Mouse (Mus musculus): ENCODE results near the gene Ddx11.

Gene Ddx11

GRCm38 (mm10) chr17:66123066-66123815 lies at the start of gene Ddx11:
Ddx11 (plus strand) TSS chr17:66123520.
- in situ Hi-C loops (cut with MseI, MboI) = no loop called here

GRCm38 (mm10) chr17:66073971-66074370 lies 49.3 kb upstream of the Ddx11 start:
- in situ Hi-C loops (cut with MseI, MboI) = no loop called here

- in situ Hi-C loops (cut with MseI, MboI) = no loop called here
Observed at GRCm38 (mm10) chr17:66075827-66076173, 47.5 kb upstream of the Ddx11 start.

GRCm38 (mm10) chr17:66076174-66076927 lies 47.0 kb upstream of the Ddx11 start:
- in situ Hi-C loops (cut with MseI, MboI) = no loop called here

GRCm38 (mm10) chr17:66076934-66077333 lies 46.4 kb upstream of the Ddx11 start, which contains the start of gene Ankrd12:
Ankrd12 (minus strand) TSS chr17:66077089.
- in situ Hi-C loops (cut with MseI, MboI) = no loop called here

- in situ Hi-C loops (cut with MseI, MboI) = no loop called here
Observed at GRCm38 (mm10) chr17:66077437-66077850, 45.9 kb upstream of the Ddx11 start.

- in situ Hi-C loops (cut with MseI, MboI) = no loop called here
Observed at GRCm38 (mm10) chr17:66084486-66084885, 38.8 kb upstream of the Ddx11 start.

GRCm38 (mm10) chr17:66085038-66085437 lies 38.3 kb upstream of the Ddx11 start:
- in situ Hi-C loops (cut with MseI, MboI) = no loop called here

GRCm38 (mm10) chr17:66090251-66090650 lies 33.1 kb upstream of the Ddx11 start:
- in situ Hi-C loops (cut with MseI, MboI) = no loop called here

GRCm38 (mm10) chr17:66091392-66091791 lies 31.9 kb upstream of the Ddx11 start:
- in situ Hi-C loops (cut with MseI, MboI) = no loop called here

- in situ Hi-C loops (cut with MseI, MboI) = no loop called here
Observed at GRCm38 (mm10) chr17:66092065-66092464, 31.3 kb upstream of the Ddx11 start.

GRCm38 (mm10) chr17:66092664-66093063 lies 30.7 kb upstream of the Ddx11 start:
- in situ Hi-C loops (cut with MseI, MboI) = no loop called here

- in situ Hi-C loops (cut with MseI, MboI) = loop anchor here in 1 of 2 experiments (10.0 kb wide), 1 partner anchor 236 kb away; no protein-coding TSS in a partner anchor
Observed at GRCm38 (mm10) chr17:66100566-66101379, 22.5 kb upstream of the Ddx11 start.

GRCm38 (mm10) chr17:66101380-66102330 lies 21.7 kb upstream of the Ddx11 start, which contains the start of gene Ndufv2:
Ndufv2 (minus strand) TSS chr17:66101559.
- in situ Hi-C loops (cut with MseI, MboI) = loop anchor here in 1 of 2 experiments (10.0 kb wide), 1 partner anchor 237 kb away; no protein-coding TSS in a partner anchor

GRCm38 (mm10) chr17:66104076-66104475 lies 19.2 kb upstream of the Ddx11 start:
- in situ Hi-C loops (cut with MseI, MboI) = loop anchor here in 1 of 2 experiments (10.0 kb wide), 1 partner anchor 239 kb away; no protein-coding TSS in a partner anchor

GRCm38 (mm10) chr17:66106601-66107267 lies 16.6 kb upstream of the Ddx11 start:
- in situ Hi-C loops (cut with MseI, MboI) = loop anchor here in 1 of 2 experiments (10.0 kb wide), 1 partner anchor 242 kb away; no protein-coding TSS in a partner anchor

GRCm38 (mm10) chr17:66107466-66107865 lies 15.9 kb upstream of the Ddx11 start:
- in situ Hi-C loops (cut with MseI, MboI) = loop anchor here in 1 of 2 experiments (10.0 kb wide), 1 partner anchor 243 kb away; no protein-coding TSS in a partner anchor

GRCm38 (mm10) chr17:66108198-66108597 lies 15.1 kb upstream of the Ddx11 start:
- in situ Hi-C loops (cut with MseI, MboI) = loop anchor here in 1 of 2 experiments (10.0 kb wide), 1 partner anchor 243 kb away; no protein-coding TSS in a partner anchor

- in situ Hi-C loops (cut with MseI, MboI) = no loop called here
Observed at GRCm38 (mm10) chr17:66110746-66111145, 12.6 kb upstream of the Ddx11 start.
